Mouse (Mus musculus) ES-E14 (cell line): Measurements from ENCODE around the gene Smad1. TPM values are rescaled to one million over a fixed set of nuclear protein-coding genes. Genes with fewer than 3 reads are reported as not detected.

ENCODE experiments used
- DNase-seq: peaks from one replicate; pipeline ENCODE4 v3.0.0-alpha.2; 2013; ENCODE audit warnings: low read depth, low spot score
- H3K27ac ChIP-seq: 2 replicates; pipeline ENCODE4 v1.5.1; 2012; ENCODE audit warnings: low read depth, mild to moderate bottlenecking, low read length, moderate library complexity, mixed read lengths; ENCODE audit not compliant: poor library complexity, insufficient read depth, severe bottlenecking
- H3K36me3 ChIP-seq: 2 replicates; pipeline ENCODE4 v1.6.1; 2012; ENCODE audit warnings: mild to moderate bottlenecking, low read length, moderate library complexity, mixed read lengths; ENCODE audit not compliant: control insufficient read depth, poor library complexity, insufficient read depth, severe bottlenecking
- H3K4me1 ChIP-seq, 2 experiments: fragments of 150-350 bp in 1 of 2; sonication (generic) in 1 of 2; 2 replicates each; pipeline ENCODE4 v1.6.1; 2012; ENCODE audit warnings: low read length in 2 of 2, mild to moderate bottlenecking in 1 of 2, mixed read lengths in 1 of 2; ENCODE audit not compliant: control insufficient read depth in 2 of 2, insufficient read depth in 2 of 2, poor library complexity in 1 of 2
- H3K4me3 ChIP-seq, 2 experiments: fragments of 150-350 bp in 1 of 2; sonication (generic) in 1 of 2; 2 replicates each; pipeline ENCODE4 v1.5.1; 2012; ENCODE audit warnings: low read length in 2 of 2, low read depth in 1 of 2, mild to moderate bottlenecking in 1 of 2, mixed read lengths in 1 of 2; ENCODE audit not compliant: insufficient read depth in 1 of 2, poor library complexity in 1 of 2, severe bottlenecking in 1 of 2
- H3K9ac ChIP-seq: 2 replicates; pipeline ENCODE4 v1.6.1; 2012; ENCODE audit warnings: low read depth, mild to moderate bottlenecking, low read length, mixed read lengths; ENCODE audit not compliant: poor library complexity, insufficient read depth, severe bottlenecking
- H3K9me3 ChIP-seq: fragments of 150-350 bp; sonication (generic); 2 replicates; pipeline ENCODE4 v1.6.1; 2012; ENCODE audit warnings: low read depth, mild to moderate bottlenecking, low read length; ENCODE audit not compliant: control insufficient read depth, insufficient read depth
- CHD2 ChIP-seq: IDR thresholded peaks from 2 replicates; pipeline ENCODE4 v1.6.1; 2014; ENCODE audit warnings: mild to moderate bottlenecking, low read depth, low read length, inconsistent platforms
- HCFC1 ChIP-seq: IDR thresholded peaks from 2 replicates; pipeline ENCODE4 v1.6.1; 2012; ENCODE audit warnings: low read length, inconsistent platforms, borderline replicate concordance; ENCODE audit not compliant: insufficient read depth
- MAFK ChIP-seq: IDR thresholded peaks from 2 replicates; pipeline ENCODE4 v1.6.1; 2014; ENCODE audit warnings: mild to moderate bottlenecking, low read depth, low read length, inconsistent platforms; ENCODE audit not compliant: insufficient read depth
- ZC3H11A ChIP-seq: IDR thresholded peaks from 2 replicates; pipeline ENCODE4 v1.6.1; 2012; ENCODE audit warnings: low read depth, mild to moderate bottlenecking, inconsistent platforms, low read length, borderline replicate concordance
- ZNF384 ChIP-seq: IDR thresholded peaks from 2 replicates; pipeline ENCODE4 v1.6.1; 2012; ENCODE audit warnings: low read depth, low read length, inconsistent platforms
- in situ Hi-C, 2 experiments: fragments of 600-800 bp; cut with MboI; formaldehyde crosslinking; loops; one replicate each; pipeline ENCODE4 v1.15.1; 2025; ENCODE audit warnings: low sequenced_read_pairs in 2 of 2, inconsistent platforms in 1 of 2; ENCODE audit not compliant: unreplicated experiment in 2 of 2
- total RNA-seq: library from RNA; depleted of rRNA; stranded (reverse); fragments of 300-350 nt; gene quantifications from 2 replicates; pipeline ENCODE4 v1.2.3, GENCODE M21; 2012

The Smad1 gene
- total RNA-seq, 1 experiment: 9.4 TPM

GRCm38 (mm10) chr8:79329735-79330134, 69.6 kb downstream of the Smad1 start:
- no peak overlapping the region for H3K9ac ChIP-seq

GRCm38 (mm10) chr8:79329182-79329581, 70.1 kb downstream of the Smad1 start:
- Histone ChIP-seq H3K36me3 (no peaks in the 10 kb centered on the region), H3K4me3 (no peak overlapping the region), H3K9ac (no peak overlapping the region), H3K27ac (no peak overlapping the region), H3K4me1 (0 out of 4 replicates have a peak, but pooled peaks cover 2% of the 10 kb centered on the region in 2 experiments), H3K9me3 (no peaks in the 10 kb centered on the region)
- DNase-seq: no peak
- in situ Hi-C loops: no loop called here
- TF ChIP-seq ZNF384: no peak
- no peak for TF ChIP-seq MAFK
- TF ChIP-seq HCFC1: no peak
- no peak for TF ChIP-seq CHD2
- TF ChIP-seq ZC3H11A: no peak

More at GRCm38 (mm10) chr8:79329735-79330134, 69.6 kb downstream of the Smad1 start:
- H3K9me3 ChIP-seq: no peaks in the 10 kb centered on the region
- no peaks in the 10 kb centered on the region for H3K36me3 ChIP-seq
- TF ChIP-seq HCFC1: no peak
- TF ChIP-seq ZNF384: no peak
- TF ChIP-seq CHD2: no peak
- no peak overlapping the region for H3K4me3 ChIP-seq
- DNase-seq: no peak
- H3K27ac ChIP-seq: no peak overlapping the region
- H3K4me1 ChIP-seq: 0 out of 4 replicates have a peak, but pooled peaks cover 2% of the 10 kb centered on the region in 2 experiments
- in situ Hi-C loops: no loop called here

DNA sequence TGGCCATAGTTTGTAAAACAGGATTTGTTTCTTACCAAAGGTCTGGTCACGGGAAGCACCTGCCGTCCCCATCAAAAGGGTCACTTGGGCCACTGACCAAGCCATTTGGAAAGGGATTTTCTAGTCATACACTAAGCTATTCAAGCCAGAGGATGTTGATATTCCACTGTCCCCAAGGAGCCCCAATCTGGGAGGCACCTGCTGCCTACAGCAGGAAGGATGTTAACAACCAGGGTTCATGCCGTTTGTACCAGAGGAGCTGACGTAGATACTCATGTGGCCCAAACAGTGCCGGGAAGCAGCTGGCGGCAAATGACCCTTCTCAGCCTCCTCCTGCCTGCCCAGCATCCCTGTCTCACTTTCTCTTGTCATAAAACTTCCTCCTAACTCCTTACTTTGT, 73.8 kb downstream of the Smad1 start:
- no peak overlapping the region for H3K9ac ChIP-seq
- H3K27ac ChIP-seq: no peak overlapping the region
- H3K4me3 ChIP-seq: no peak overlapping the region
- DNase-seq: no peak
- H3K4me1 ChIP-seq: 0 out of 4 replicates have a peak, but pooled peaks cover 0 to 2% of the 10 kb centered on the region in 2 experiments
- H3K9me3 ChIP-seq: no peaks in the 10 kb centered on the region
- no peaks in the 10 kb centered on the region for H3K36me3 ChIP-seq
- in situ Hi-C loops: no loop called here
- TF ChIP-seq ZNF384 (no peak), MAFK (no peak)

DNA sequence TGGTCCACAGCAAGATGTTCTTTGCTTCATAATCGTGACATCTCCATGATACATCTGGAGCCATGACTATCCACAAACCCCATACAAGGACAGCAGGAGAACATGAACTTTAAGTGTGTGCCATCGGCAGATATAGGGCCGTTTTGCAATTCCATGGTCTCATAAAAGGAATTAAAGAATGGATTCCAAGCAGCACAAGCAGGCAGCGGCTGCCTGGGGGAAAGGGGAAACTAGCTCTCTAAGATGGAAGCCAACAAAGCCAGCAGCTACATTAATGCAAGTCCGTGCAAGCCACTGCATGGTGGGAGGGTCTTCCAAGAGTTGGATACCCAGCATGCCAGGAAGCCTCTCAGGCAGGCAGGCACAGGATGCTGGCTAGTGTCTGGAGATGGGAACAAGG, 74.4 kb downstream of the Smad1 start:
- Histone ChIP-seq H3K27ac (no peak overlapping the region), H3K4me1 (0 out of 4 replicates have a peak, but pooled peaks cover 0 to 2% of the 10 kb centered on the region in 2 experiments), H3K4me3 (no peak overlapping the region), H3K9ac (no peak overlapping the region), H3K36me3 (no peaks in the 10 kb centered on the region), H3K9me3 (no peaks in the 10 kb centered on the region)
- in situ Hi-C loops: no loop called here
- TF ChIP-seq MAFK (no peak), CHD2 (no peak), ZC3H11A (no peak), HCFC1 (no peak), ZNF384 (no peak)
- no peak for DNase-seq

- in situ Hi-C loops: no loop called here
- no peak for DNase-seq
- H3K9me3 ChIP-seq: no peaks in the 10 kb centered on the region
- 0 out of 4 replicates have a peak, but pooled peaks cover 0 to 2% of the 10 kb centered on the region in 2 experiments for H3K4me1 ChIP-seq
- H3K27ac ChIP-seq: no peak overlapping the region
- H3K36me3 ChIP-seq: no peaks in the 10 kb centered on the region
- no peak overlapping the region for H3K4me3 ChIP-seq
- TF ChIP-seq ZNF384 (no peak), HCFC1 (no peak), MAFK (no peak), ZC3H11A (no peak), CHD2 (no peak)
- H3K9ac ChIP-seq: no peak overlapping the region
These were observed 75.3 kb downstream of the Smad1 start for GRCm38 (mm10) chr8:79324036-79324435.
